Mouse (Mus musculus) intestine, postnatal 0 days (tissue): ENCODE measurements around the gene Fbxo22. TPM values are rescaled to one million over a fixed set of nuclear protein-coding genes. Genes with fewer than 3 reads are reported as not detected.

Source experiments
- ATAC-seq: fragments of 200-750 bp; cut with Nextera tagmentation; 2 replicates; pipeline ENCODE4 v1.8.0; 2017; ENCODE audit warnings: mild to moderate bottlenecking, moderate TSS enrichment, moderate library complexity
- H3K27ac ChIP-seq: fragments of 300-500 bp; sonication (generic); 2 replicates; pipeline ENCODE4 v1.5.1; 2014; ENCODE audit warnings: mild to moderate bottlenecking, low read depth, low read length, moderate library complexity
- H3K27me3 ChIP-seq: fragments of 300-500 bp; sonication (generic); replicated peaks from 2 replicates; pipeline ENCODE4 v1.6.1; 2014; ENCODE audit warnings: low read length, mixed read lengths; ENCODE audit not compliant: control insufficient read depth, insufficient read depth
- H3K36me3 ChIP-seq: fragments of 300-500 bp; sonication (generic); 2 replicates; pipeline ENCODE4 v1.6.1; 2014; ENCODE audit warnings: mild to moderate bottlenecking, moderate library complexity; ENCODE audit not compliant: control insufficient read depth, insufficient read depth
- H3K4me1 ChIP-seq: fragments of 300-500 bp; sonication (generic); replicated peaks from 2 replicates; pipeline ENCODE4 v1.6.1; 2014; ENCODE audit warnings: antibody characterized with exemption, low read length, mixed read lengths; ENCODE audit not compliant: control insufficient read depth, insufficient read depth
- H3K4me2 ChIP-seq: fragments of 300-500 bp; sonication (generic); replicated peaks from 2 replicates; pipeline ENCODE4 v1.6.1; 2014; ENCODE audit warnings: low read depth, mild to moderate bottlenecking, moderate library complexity
- H3K4me3 ChIP-seq: fragments of 300-500 bp; sonication (generic); 2 replicates; pipeline ENCODE4 v1.5.1; 2014; ENCODE audit warnings: low read depth, low read length
- H3K9ac ChIP-seq: fragments of 300-500 bp; sonication (generic); 2 replicates; pipeline ENCODE4 v1.6.1; 2014; ENCODE audit warnings: mild to moderate bottlenecking, low read depth, low read length
- H3K9me3 ChIP-seq: fragments of 300-500 bp; sonication (generic); 2 replicates; pipeline ENCODE4 v1.6.1; 2016; ENCODE audit warnings: mixed run types; ENCODE audit not compliant: control insufficient read depth
- CTCF ChIP-seq: sonication (generic); IDR thresholded peaks from 2 replicates; pipeline ENCODE4 v1.5.1; 2016; ENCODE audit warnings: low read depth, mild to moderate bottlenecking, control low read depth, antibody characterized with exemption, moderate library complexity
- WGBS: fragments of 180-500 bp; shearing (Covaris S2); extraction: QIAGEN DNeasy Blood & Tissue Kit; methylation state at CpG from one replicate; pipeline ENCODE4 v1.1.7; 2014; 5-methylcytosine and 5-hydroxymethylcytosine counted together
- polyA plus RNA-seq: library from polyadenylated mRNA; unstranded; fragments of >200 nt; fragmentation: Nextera tagmentation; extraction: Ambion mirVana; gene quantifications from 2 replicates; pipeline ENCODE4 v1.2.1, GENCODE M21; 2015

Gene Fbxo22
- polyA plus RNA-seq, 1 experiment from 2014 or later = 36.5 TPM

DNA sequence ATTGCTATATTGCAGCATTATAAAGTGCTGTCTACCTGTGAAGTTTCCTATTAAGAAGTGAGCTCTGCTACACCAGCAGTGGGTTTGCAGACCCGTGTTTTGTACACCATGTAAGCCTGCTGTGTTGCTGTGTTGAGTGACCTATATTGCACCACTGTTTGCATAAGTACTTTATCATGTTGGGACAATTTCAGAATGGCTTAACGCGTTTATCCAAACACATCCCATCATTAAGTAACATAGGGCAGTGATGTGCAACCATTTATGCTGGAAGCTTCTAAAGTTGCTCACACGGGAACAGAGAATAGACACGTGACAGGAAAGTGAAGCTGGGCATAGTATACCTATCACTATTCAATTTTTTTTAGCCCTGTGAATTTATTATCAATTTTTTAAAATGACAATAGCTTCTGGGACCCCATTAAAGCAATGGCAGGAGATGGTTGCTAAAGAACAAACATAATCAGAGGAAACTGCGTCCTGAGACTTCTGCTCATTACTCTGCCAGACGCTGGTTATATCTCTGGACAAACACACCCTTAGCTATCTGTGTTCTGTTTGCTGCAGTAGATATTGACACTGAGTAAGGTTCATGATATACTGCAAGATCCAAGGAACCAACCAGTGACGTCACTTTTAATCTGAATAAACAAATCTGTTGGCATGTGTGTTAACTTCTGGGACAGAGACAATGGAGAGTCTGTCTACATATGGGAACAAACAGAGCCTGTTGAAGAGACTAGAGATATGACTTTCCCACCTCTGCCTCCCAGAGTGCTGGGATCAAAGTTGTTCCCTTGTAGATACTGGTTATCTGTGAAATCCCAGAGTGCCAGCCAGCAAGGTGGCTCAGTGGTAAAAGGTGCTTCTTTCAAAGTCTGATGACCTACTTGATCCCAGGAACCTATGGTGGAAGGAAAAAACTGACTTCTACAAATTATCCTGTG, 55.9 kb downstream of the Fbxo22 start:
- no peaks in the 10 kb centered on the region for H3K9me3 ChIP-seq
- peak; percentile 88 for ATAC-seq
- H3K4me2 ChIP-seq = no peak overlapping the region
- H3K4me3 ChIP-seq = no peak overlapping the region
- TF ChIP-seq CTCF = no peak
- no peaks in the 10 kb centered on the region for H3K4me1 ChIP-seq
- no peaks in the 10 kb centered on the region for H3K27me3 ChIP-seq
- H3K36me3 ChIP-seq = no peaks in the 10 kb centered on the region
- no peak overlapping the region for H3K27ac ChIP-seq
- no peak overlapping the region for H3K9ac ChIP-seq
- 29% methylated on average over 8 of the region's 8 CpGs for WGBS

DNA sequence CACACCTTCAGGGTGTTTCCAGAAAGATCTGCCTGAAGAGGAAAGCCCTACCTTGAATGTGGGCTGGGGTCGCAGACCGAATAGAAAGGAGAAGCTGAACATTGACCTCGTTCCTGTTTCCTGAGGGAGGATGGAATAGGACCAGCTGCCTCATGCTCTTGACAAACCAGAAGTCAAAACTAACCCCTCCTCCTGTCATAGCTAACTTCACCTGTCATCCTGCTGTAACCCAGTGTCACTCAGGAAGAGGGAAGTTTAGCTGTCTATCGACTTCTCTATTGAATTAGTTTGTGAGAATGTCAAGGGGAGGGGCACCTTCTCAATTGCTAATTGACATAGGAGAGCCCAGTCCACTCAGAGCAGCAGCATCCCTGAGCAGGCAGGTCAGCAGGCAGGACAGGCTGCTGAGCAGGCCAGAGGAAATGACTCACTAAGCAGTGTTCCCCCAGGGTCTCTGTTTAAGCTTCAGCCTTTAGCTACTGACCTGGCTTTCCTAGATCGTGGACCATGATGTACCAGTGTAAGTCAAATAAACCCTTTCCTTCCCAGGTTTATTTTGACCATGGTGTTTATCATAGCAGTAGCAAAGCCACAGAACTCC, 63.3 kb downstream of the Fbxo22 start:
- H3K4me2 ChIP-seq = no peak overlapping the region
- no peak overlapping the region for H3K27ac ChIP-seq
- H3K4me3 ChIP-seq = no peak overlapping the region
- H3K27me3 ChIP-seq = no peaks in the 10 kb centered on the region
- 51% methylated on average over 5 of the region's 5 CpGs for WGBS
- no peaks in the 10 kb centered on the region for H3K9me3 ChIP-seq
- ATAC-seq = no peak
- H3K36me3 ChIP-seq = no peaks in the 10 kb centered on the region
- no peak overlapping the region for H3K9ac ChIP-seq
- no peak for TF ChIP-seq CTCF
- H3K4me1 ChIP-seq = no peaks in the 10 kb centered on the region

DNA sequence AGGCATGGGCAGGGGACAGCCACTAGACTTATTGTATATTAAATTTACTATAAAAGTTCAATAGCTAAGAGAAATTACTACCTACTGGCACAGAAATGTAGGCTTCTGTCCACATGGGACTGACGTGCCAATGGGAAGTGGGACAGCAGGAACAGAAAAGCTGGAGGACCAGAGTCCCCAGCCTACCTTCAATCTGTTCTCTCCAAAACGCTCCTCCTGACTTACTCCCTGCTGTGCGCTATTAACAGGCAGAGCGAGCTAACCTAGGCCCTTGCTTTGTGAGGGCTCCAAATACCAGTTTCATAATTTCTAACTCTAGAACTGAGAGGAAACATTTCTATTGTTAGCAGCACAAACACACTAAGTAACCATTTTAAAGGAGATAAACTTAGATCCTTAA, 65.2 kb downstream of the Fbxo22 start:
- no peaks in the 10 kb centered on the region for H3K4me1 ChIP-seq

More for the DNA sequence above, 65.2 kb downstream of the Fbxo22 start:
- Histone ChIP-seq H3K36me3 (no peaks in the 10 kb centered on the region), H3K9me3 (no peaks in the 10 kb centered on the region), H3K4me2 (no peak overlapping the region), H3K4me3 (no peak overlapping the region), H3K9ac (no peak overlapping the region), H3K27me3 (no peaks in the 10 kb centered on the region), H3K27ac (no peak overlapping the region)
- ATAC-seq = no peak
- WGBS = 79% methylated on average over 4 of the region's 4 CpGs
- no peak for TF ChIP-seq CTCF

Other genes starting within 250 kb of the Fbxo22 start
- gene Chrna5, start 228.0 kb upstream of the Fbxo22 start, polyA plus RNA-seq = 1.0 and 1.3 TPM in 2 replicates
- gene Chrna3, start 182.4 kb upstream of the Fbxo22 start, polyA plus RNA-seq = 5.3 and 5.4 TPM in 2 replicates
- gene Chrnb4, start 160.1 kb upstream of the Fbxo22 start, polyA plus RNA-seq = 2.3 and 3.1 TPM in 2 replicates
- gene Ube2q2, start 60.1 kb upstream of the Fbxo22 start, polyA plus RNA-seq = 17.0 TPM in 2 replicates
- 4.5 and 4.9 TPM in 2 replicates for gene Nrg4, start 117.9 kb downstream of the Fbxo22 start, polyA plus RNA-seq
- 0.16 and 0.21 TPM in 2 replicates for gene Tmem266, start 118.0 kb downstream of the Fbxo22 start, polyA plus RNA-seq